Mouse (Mus musculus) olfactory bulb, adult 2 months (tissue): ENCODE data around the gene Fopnl. TPM values are rescaled to one million over a fixed set of nuclear protein-coding genes. Genes with fewer than 3 reads are reported as not detected.

Experiments
- H3K27ac ChIP-seq: fragments of 200-500 bp; 2 replicates; pipeline ENCODE4 v1.5.1; 2012; ENCODE audit warnings: low read depth, low read length; ENCODE audit not compliant: insufficient read depth
- H3K4me1 ChIP-seq: fragments of 200-500 bp; 2 replicates; pipeline ENCODE4 v1.6.1; 2012; ENCODE audit warnings: low read length; ENCODE audit not compliant: control insufficient read depth, insufficient read depth
- H3K4me3 ChIP-seq: fragments of 200-500 bp; 2 replicates; pipeline ENCODE4 v1.5.1; 2012; ENCODE audit warnings: mild to moderate bottlenecking, low read depth, low read length, moderate library complexity; ENCODE audit not compliant: insufficient read depth
- CTCF ChIP-seq: fragments of 200-500 bp; IDR thresholded peaks from 2 replicates; pipeline ENCODE4 v1.5.1; 2012; ENCODE audit warnings: low read depth, mild to moderate bottlenecking, low read length, moderate library complexity; ENCODE audit not compliant: insufficient read depth
- POLR2A ChIP-seq: fragments of 200-500 bp; IDR thresholded peaks from 2 replicates; pipeline ENCODE4 v1.6.1; 2012; ENCODE audit warnings: mild to moderate bottlenecking, low read depth, low read length, moderate library complexity; ENCODE audit not compliant: insufficient read depth
- WGBS: fragments of 180-500 bp; shearing (Covaris S2); methylation state at CpG from one replicate; pipeline ENCODE4 v1.1.7; 2018; 5-methylcytosine and 5-hydroxymethylcytosine counted together
- polyA plus RNA-seq: library from polyadenylated mRNA; stranded (reverse); fragments of >200 nt; gene quantifications from 2 replicates; pipeline ENCODE4 v1.2.4, GENCODE M21; 2012; ENCODE audit warnings: low replicate concordance; ENCODE audit not compliant: missing spikeins, insufficient read depth, insufficient read length

Gene Fopnl
- polyA plus RNA-seq, 1 experiment: not detected

DNA sequence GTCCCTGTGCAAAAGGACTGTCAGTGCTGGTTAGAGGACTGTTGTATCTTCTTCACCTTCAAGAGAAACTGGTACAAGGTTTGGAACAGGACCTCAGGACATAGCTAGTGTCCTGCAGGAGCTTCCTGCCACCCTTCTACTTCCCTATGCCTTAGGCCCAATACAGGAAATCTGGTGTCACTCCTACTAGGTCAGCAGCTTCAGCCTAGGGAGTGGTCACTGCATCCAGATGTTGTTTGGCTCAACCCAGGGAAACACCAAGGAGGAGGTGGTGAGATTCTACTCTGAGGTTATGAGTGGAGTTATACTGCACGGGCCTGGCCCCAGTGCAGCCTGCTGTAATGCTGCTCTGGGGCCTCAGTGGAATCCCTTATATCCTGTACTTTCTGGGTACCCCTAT, 41.3 kb upstream of the Fopnl start:
- H3K4me1 ChIP-seq: 0 out of 2 replicates have a peak, but pooled peaks cover under 1% of the 10 kb centered on the region
- no peak overlapping the region for H3K4me3 ChIP-seq
- no peak for TF ChIP-seq POLR2A
- no peak for TF ChIP-seq CTCF
- H3K27ac ChIP-seq: no peak overlapping the region
- WGBS: 77% methylated on average over 1 of the region's 1 CpGs

DNA sequence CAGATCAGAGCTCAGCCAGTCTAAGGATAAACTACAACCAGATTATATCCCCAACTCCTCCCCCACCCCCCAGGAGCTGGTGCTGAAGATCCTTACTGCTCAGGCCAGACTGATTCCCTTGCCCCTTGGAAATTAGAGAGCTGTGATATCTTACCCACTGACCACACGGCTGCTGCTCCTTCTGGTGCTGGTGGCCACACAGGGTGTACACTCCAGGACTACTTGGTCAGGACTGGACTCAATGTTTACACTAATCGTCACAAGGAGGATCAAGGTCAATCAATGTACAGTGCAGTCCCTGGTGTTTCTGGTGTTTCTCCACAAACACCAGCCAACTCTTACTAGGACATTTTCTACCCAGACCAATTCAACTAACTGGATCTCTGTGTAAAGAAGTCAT, 40.7 kb upstream of the Fopnl start:
- H3K4me3 ChIP-seq: no peak overlapping the region
- no peak for TF ChIP-seq POLR2A
- no peak for TF ChIP-seq CTCF
- H3K27ac ChIP-seq: no peak overlapping the region
- H3K4me1 ChIP-seq: no peaks in the 10 kb centered on the region
- 83% methylated on average over 2 of the region's 2 CpGs for WGBS

DNA sequence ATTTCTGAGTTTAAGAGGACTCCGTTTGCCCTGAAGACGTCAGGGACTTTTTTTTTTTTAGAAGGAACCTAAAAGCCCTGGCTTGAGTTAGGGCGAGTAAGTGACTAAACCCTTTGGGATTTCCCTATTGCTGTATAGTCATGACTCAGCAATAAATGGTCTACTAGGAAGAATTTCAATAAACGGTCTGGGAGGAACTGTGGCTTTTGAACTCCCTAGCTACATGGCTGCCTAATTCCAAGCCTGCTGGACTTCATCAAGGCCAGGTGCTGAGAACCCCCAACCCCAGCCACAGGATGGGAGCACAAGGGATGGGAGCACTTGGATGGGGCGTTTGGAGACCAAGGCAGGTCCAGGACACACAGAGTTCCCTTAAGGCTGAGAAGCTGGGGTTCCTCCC, 35.5 kb upstream of the Fopnl start:
- H3K27ac ChIP-seq: no peak overlapping the region
- no peaks in the 10 kb centered on the region for H3K4me1 ChIP-seq
- TF ChIP-seq CTCF (no peak), POLR2A (no peak)
- WGBS: 76% methylated on average over 5 of the region's 5 CpGs
- no peak overlapping the region for H3K4me3 ChIP-seq

DNA sequence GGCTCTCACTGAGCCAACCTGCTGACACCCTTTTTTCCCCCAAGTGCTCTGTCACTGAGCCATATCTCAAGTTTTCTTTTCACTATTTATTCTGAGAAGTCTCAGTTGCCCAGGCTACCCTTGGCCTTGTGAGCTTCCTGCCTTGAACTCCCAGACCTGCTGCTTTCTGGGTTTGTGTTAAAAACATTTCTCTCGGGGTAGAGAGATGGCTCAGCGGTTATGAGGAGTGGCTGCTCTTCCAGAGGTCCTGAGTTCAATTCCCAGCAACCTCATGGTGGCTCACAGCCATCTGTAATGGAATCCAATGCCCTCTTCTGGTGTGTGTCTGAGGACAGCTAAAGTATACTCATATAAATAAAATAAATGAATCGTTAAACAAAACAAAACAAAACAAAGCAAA, 35.0 kb upstream of the Fopnl start:
- Histone ChIP-seq H3K4me1 (no peaks in the 10 kb centered on the region), H3K27ac (no peak overlapping the region), H3K4me3 (no peak overlapping the region)
- WGBS: 84% methylated on average over 3 of the region's 3 CpGs
- no peak for TF ChIP-seq POLR2A

DNA sequence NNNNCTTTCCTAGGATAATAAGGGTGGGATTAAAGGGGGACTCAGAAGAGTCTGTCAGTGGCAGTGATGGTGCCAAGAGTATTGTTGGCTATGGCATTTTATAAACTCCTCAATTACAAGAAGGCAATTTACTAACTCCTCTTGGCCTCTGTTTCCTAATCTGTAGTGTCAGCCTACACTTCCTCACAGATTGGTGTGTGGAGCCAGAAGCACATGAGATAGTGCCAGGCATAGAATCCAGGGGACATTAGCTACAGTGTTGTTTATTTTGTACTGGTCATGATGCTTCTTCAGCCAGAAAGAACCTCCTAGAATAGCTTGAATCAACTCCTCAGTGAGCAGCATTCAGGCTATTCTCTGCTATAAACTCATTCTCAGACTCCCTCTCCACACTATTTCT, 34.4 kb upstream of the Fopnl start:
- no peaks in the 10 kb centered on the region for H3K4me1 ChIP-seq
- TF ChIP-seq POLR2A (no peak), CTCF (no peak)

DNA sequence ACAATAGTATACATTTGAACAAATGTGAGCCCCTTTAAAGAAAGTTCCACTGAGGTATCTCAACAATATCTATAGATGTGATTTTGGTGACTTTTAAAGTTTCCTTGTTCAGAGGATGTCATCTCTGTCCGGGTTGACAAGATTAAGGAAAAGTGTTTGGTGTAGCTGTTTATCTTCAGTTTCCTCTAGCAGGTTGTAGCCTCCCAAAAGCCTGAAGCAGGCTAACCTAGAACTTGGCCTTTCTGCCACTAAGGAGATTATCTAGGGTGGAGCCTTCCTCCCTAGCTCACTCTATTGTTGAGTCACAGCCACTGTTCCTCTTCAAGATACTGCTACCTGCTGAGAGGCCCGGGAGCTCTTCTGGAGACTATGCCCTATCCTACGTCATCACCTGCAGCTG, 27.8 kb upstream of the Fopnl start:
- no peak overlapping the region for H3K27ac ChIP-seq
- no peaks in the 10 kb centered on the region for H3K4me1 ChIP-seq
- no peak overlapping the region for H3K4me3 ChIP-seq
- WGBS: 65% methylated on average over 3 of the region's 3 CpGs
- TF ChIP-seq CTCF (no peak), POLR2A (no peak)

More for the DNA sequence above, 34.4 kb upstream of the Fopnl start:
- Histone ChIP-seq H3K27ac (no peak overlapping the region), H3K4me3 (no peak overlapping the region)

DNA sequence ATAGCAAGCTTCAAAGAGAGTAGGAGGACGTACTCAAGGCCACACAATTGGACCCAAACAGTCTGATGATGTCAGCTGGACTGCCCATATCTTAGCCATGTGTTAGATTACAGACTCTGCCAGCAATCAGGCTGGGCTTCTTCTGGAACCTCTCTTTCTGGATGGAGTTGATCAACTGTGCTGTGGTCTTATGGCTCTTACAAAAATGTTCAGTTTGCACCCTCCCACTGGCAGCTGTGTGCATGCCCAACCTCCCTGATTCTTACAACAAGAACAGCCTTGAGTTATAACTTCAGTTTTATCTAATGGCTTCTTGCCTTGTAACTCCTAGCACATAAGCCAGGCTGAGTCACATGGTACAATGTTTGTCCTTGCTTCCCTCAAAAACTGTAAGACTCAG, 11.0 kb upstream of the Fopnl start:
- Histone ChIP-seq H3K4me3 (no peak overlapping the region), H3K27ac (no peak overlapping the region), H3K4me1 (no peaks in the 10 kb centered on the region)
- 56% methylated on average over 1 of the region's 1 CpGs for WGBS
- TF ChIP-seq POLR2A: no peak
- TF ChIP-seq CTCF: no peak

DNA sequence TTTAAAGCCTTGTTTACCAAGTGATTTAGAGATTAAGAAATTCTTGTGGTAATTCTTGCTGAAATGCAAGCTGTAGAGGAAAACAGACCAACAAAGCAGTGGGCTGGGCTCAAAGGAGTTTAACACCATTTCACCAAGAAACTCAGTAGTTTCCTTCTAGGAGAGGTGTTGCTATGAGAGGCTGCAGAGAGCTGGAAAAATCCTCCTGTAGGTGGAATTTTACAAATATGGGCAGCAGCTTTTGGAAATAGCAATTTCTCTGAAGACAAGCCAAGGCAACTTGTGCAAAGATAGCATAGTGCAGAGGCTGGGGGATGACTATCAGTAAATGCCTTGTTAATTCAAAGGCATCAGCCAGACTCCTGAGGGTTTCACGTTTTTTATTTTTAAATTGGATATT, 3.3 kb upstream of the Fopnl start:
- WGBS: 54% methylated on average over 1 of the region's 1 CpGs
- Histone ChIP-seq H3K4me1 (no peaks in the 10 kb centered on the region), H3K27ac (no peak overlapping the region), H3K4me3 (no peak overlapping the region)
- TF ChIP-seq CTCF (no peak), POLR2A (no peak)

DNA sequence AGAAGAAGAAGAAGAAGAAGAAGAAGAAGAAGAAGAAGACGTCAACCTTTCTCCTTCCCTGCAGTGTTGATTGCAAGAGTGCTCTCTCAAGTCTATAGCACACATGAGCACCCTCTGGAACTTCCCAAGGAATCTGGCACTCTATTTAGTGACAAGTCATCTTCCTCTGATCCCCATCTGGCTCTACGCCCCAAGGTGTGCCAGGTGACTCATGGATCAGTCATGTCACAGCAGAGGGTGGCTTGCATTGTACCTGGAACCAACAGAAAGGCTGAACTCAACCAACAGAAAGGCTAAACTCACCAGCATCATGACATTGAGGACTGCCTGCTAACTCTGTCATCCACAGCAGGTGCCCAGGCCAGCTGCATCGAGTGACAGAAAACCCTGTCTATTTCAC, 2.5 kb upstream of the Fopnl start:
- 80% methylated on average over 3 of the region's 3 CpGs for WGBS
- no peak for TF ChIP-seq POLR2A
- TF ChIP-seq CTCF: no peak
- Histone ChIP-seq H3K4me1 (peaks cover 3% of the 10 kb centered on the region; the same call in 1 of the 2 replicates), H3K27ac (no peak overlapping the region), H3K4me3 (no peak overlapping the region)

DNA sequence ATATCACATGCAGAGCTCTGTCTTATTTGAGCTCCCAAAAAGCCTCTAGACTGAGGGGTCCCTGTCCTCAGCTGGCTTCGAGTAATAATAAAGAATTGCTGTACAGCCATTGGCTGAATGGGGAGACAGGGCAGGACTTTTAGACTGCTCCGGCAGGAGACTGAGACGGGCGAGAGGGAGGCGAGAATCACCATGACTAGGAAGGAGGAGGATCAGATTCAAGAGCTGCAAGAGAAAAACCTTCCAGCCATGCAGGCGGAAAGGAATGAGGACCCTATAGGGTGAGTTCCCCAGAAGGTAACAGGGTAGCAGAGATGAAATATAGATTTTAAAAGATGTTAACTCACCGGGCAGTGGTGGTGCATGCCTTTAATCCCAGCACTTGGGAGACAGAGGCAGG, 4.3 kb downstream of the Fopnl start:
- Histone ChIP-seq H3K4me3 (no peak overlapping the region), H3K27ac (no peak overlapping the region), H3K4me1 (peaks cover 8% of the 10 kb centered on the region)
- TF ChIP-seq CTCF: no peak
- no peak for TF ChIP-seq POLR2A
- WGBS: 83% methylated on average over 7 of the region's 7 CpGs
